Mouse (Mus musculus): ENCODE results near the gene Fancc.

DNA sequence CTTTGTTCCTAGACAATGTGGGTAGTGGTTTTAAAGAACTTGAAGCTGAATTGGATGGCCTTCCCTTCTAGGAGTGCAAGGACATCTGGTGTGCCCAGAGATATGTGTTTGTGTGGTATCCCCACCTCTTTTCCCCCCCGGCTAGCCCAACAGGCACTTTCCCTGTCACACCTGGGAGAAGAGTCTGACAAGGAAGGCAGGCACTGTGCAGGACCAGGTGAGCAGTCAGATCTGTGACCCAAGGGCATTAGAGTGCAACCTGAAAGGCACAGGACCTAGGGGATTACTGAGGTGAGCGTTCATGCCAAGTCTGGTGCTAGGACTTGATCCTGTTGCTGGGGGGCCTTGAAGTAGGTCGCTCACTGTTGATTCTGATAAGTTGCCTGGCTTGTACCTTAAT lies 255.4 kb downstream of the Fancc start:
- TF ChIP-seq EP300 (optimal IDR thresholded peaks at IDR 0.05): no peak
- TF ChIP-seq CTCF (IDR thresholded peaks at IDR 0.05; ENCODE audit: low read depth): no peak

Measured in stomach, postnatal 0 days (tissue).